In genomic region chr14:119137906-119138785, GRCm38 (mm10) we compare ENCODE assay signal across 8 mouse cellular contexts. TPM values are rescaled to one million over a fixed set of nuclear protein-coding genes. Genes with fewer than 3 reads are reported as not detected.
DNase-seq lines count a peak whose midpoint lies in the region; ATAC-seq and TF ChIP-seq lines count a peak whose summit lies in the region.

Hs6st3 (plus strand) TSS chr14:119138341.

- H3K4me2 ChIP-seq in forebrain, embryonic 13.5 days: peak within 1 kb of the TSS; percentile 97
- H3K4me2 ChIP-seq in kidney, postnatal 0 days (ENCODE audit: low read length): peak within 1 kb of the TSS; percentile 98
- H3K4me2 ChIP-seq in stomach, postnatal 0 days (replicated peaks; ENCODE audit: low read depth): peak within 1 kb of the TSS; percentile 99

- H3K36me3 ChIP-seq in forebrain, embryonic 13.5 days (ENCODE audit: poor library complexity, severe bottlenecking): no peaks in the 10 kb centered on the region
- no peaks in the 10 kb centered on the region for H3K36me3 ChIP-seq in kidney, postnatal 0 days (ENCODE audit: insufficient read depth, low read length)
- no peaks in the 10 kb centered on the region for H3K36me3 ChIP-seq in stomach, postnatal 0 days (ENCODE audit: control insufficient read depth, insufficient read depth, low read length)

- H3K4me3 ChIP-seq in gastrocnemius, adult 2 months: peak within 1 kb of the TSS; percentile 73
- peak within 1 kb of the TSS; percentile 69 for H3K4me3 ChIP-seq in forebrain, embryonic 13.5 days
- peak within 1 kb of the TSS; percentile 65 for H3K4me3 ChIP-seq in kidney, postnatal 0 days (replicated peaks; ENCODE audit: low read depth, low read length)
- peak within 1 kb of the TSS; percentile 62 for H3K4me3 ChIP-seq in stomach, postnatal 0 days (ENCODE audit: low read depth, low read length)

- H3K4me1 ChIP-seq in forebrain, embryonic 13.5 days: peaks cover 22% of the 10 kb centered on the region
- 0 out of 2 replicates have a peak, but pooled peaks cover 3% of the 10 kb centered on the region for H3K4me1 ChIP-seq in kidney, postnatal 0 days (replicated peaks; ENCODE audit: insufficient read depth, low read length)
- no peaks in the 10 kb centered on the region; the same call in 1 of the 2 replicates for H3K4me1 ChIP-seq in stomach, postnatal 0 days (replicated peaks; ENCODE audit: control insufficient read depth, insufficient read depth)

- peak; percentile 28 for DNase-seq in gastrocnemius, adult 2 months
- no peak for DNase-seq in gastrocnemius, postnatal 36 days
- peak; percentile 5 for DNase-seq in thymus, postnatal 14 days
- DNase-seq in thymus, postnatal 10 days (ENCODE audit: low spot score in 2 of 2): no peak
- DNase-seq in kidney, postnatal 0 days (ENCODE audit: low spot score): no peak
- peak; percentile 8 for DNase-seq in lung, postnatal 14 days
- DNase-seq in stomach, postnatal 0 days (ENCODE audit: low spot score): peak; percentile 26

- no peak for TF ChIP-seq CTCF in gastrocnemius, adult 2 months (IDR thresholded peaks at IDR 0.05)
- TF ChIP-seq CTCF in kidney, postnatal 0 days (IDR thresholded peaks at IDR 0.05; ENCODE audit: low read depth): no peak
- TF ChIP-seq CTCF in stomach, postnatal 0 days (IDR thresholded peaks at IDR 0.05; ENCODE audit: low read depth): no peak

- TF ChIP-seq EP300 in stomach, postnatal 0 days (optimal IDR thresholded peaks at IDR 0.05): no peak

- ATAC-seq in forebrain, embryonic 13.5 days: peak; percentile 61
- ATAC-seq in kidney, postnatal 0 days (replicated peaks; ENCODE audit: low FRiP score, low read depth): peak; percentile 45; the same call in 1 of the 2 replicates
- peak; percentile 64 for ATAC-seq in stomach, postnatal 0 days (ENCODE audit: low FRiP score, low TSS enrichment)

- H3K27ac ChIP-seq in gastrocnemius, adult 2 months: no peak within 1 kb of the TSS
- H3K27ac ChIP-seq in forebrain, embryonic 13.5 days: no peak within 1 kb of the TSS
- no peak within 1 kb of the TSS for H3K27ac ChIP-seq in kidney, postnatal 0 days
- H3K27ac ChIP-seq in stomach, postnatal 0 days (replicated peaks): no peak within 1 kb of the TSS

- intact Hi-C loops in gastrocnemius, adult 2 months (cut with DNase I): no loop called here
- intact Hi-C loops in gastrocnemius, postnatal 36 days (cut with DNase I): no loop called here

- H3K9ac ChIP-seq in forebrain, embryonic 13.5 days: peak within 1 kb of the TSS; percentile 75
- peak within 1 kb of the TSS; percentile 53 for H3K9ac ChIP-seq in kidney, postnatal 0 days (ENCODE audit: low read depth, low read length)
- H3K9ac ChIP-seq in stomach, postnatal 0 days (ENCODE audit: low read length): peak within 1 kb of the TSS; percentile 58

- H3K9me3 ChIP-seq in forebrain, embryonic 13.5 days (replicated peaks): no peaks in the 10 kb centered on the region
- H3K9me3 ChIP-seq in kidney, postnatal 0 days (replicated peaks; ENCODE audit: low read length): no peaks in the 10 kb centered on the region
- no peaks in the 10 kb centered on the region for H3K9me3 ChIP-seq in stomach, postnatal 0 days (ENCODE audit: control insufficient read depth, low read length)

- H3K27me3 ChIP-seq in forebrain, embryonic 13.5 days: peaks cover 47% of the 10 kb centered on the region
- H3K27me3 ChIP-seq in kidney, postnatal 0 days (ENCODE audit: insufficient read depth, low read length): peaks cover 29% of the 10 kb centered on the region
- peaks cover 5% of the 10 kb centered on the region; the same call in 1 of the 2 replicates for H3K27me3 ChIP-seq in stomach, postnatal 0 days (ENCODE audit: control insufficient read depth, insufficient read depth, low read length)

- WGBS in forebrain, embryonic 13.5 days: under 1% methylated on average over 100 of the region's 100 CpGs
- WGBS in kidney, postnatal 0 days: under 1% methylated on average over 95 of the region's 100 CpGs
- under 1% methylated on average over 78 of the region's 100 CpGs for whole genome bisulfite sequencing in stomach, postnatal 0 days

RNA-seq across cellular contexts. Expression of gene Hs6st3, which starts in this region (rescaled TPM):
- not detected for total RNA-seq in gastrocnemius, adult 2 months (2021)
- not detected for total RNA-seq in gastrocnemius, postnatal 36 days (2021)
- polyA plus RNA-seq in forebrain, embryonic 13.5 days (2015; fragmentation: Nextera tagmentation; extraction: Ambion mirVana): 0.26 and 0.35 TPM in 2 replicates
- 0.08 and 0.10 TPM in 2 replicates for polyA plus RNA-seq in kidney, postnatal 0 days (2015; fragmentation: Nextera tagmentation; extraction: Ambion mirVana)
- 0.11 TPM in 1 of 2 replicates, not detected in the other for polyA plus RNA-seq in stomach, postnatal 0 days (2015; fragmentation: Nextera tagmentation; extraction: Ambion mirVana)

Comparison
In these comparisons a context has a peak if more than half of its experiments do, and no peak if none do; other contexts are left out.
1. DNase-seq: peak in thymus, postnatal 14 days (single experiment) and lung, postnatal 14 days (single experiment); none in gastrocnemius, postnatal 36 days (0 of 2), thymus, postnatal 10 days (0 of 2) and kidney, postnatal 0 days (single experiment).
2. Peak in DNase-seq and H3K4me3 ChIP-seq in gastrocnemius, adult 2 months; RNA of the gene not detected or under 1 TPM.
3. Peak in ATAC-seq, H3K4me3 ChIP-seq, H3K9ac ChIP-seq and H3K4me2 ChIP-seq in forebrain, embryonic 13.5 days; RNA of the gene not detected or under 1 TPM.
4. Peak in ATAC-seq, H3K4me3 ChIP-seq, H3K9ac ChIP-seq and H3K4me2 ChIP-seq in kidney, postnatal 0 days; RNA of the gene not detected or under 1 TPM.
5. Peak in DNase-seq, ATAC-seq, H3K4me3 ChIP-seq, H3K9ac ChIP-seq and H3K4me2 ChIP-seq in stomach, postnatal 0 days; RNA of the gene not detected or under 1 TPM.
6. Peak in every context shown above with its lines, with median percentiles within 50 percentile points of each other: H3K4me3 ChIP-seq, ATAC-seq, H3K4me2 ChIP-seq and H3K9ac ChIP-seq.